Mouse (Mus musculus): ENCODE results near the gene Nr2e1. TPM values are rescaled to one million over a fixed set of nuclear protein-coding genes. Genes with fewer than 3 reads are reported as not detected.

Gene Nr2e1
- polyA plus RNA-seq, 1 experiment, result not detected

- Histone ChIP-seq H3K4me1 (ENCODE audit: control insufficient read depth, insufficient read depth, low read length) (peaks cover 3% of the 10 kb centered on the region; the same call in 1 of the 2 replicates), H3K4me3 (replicated peaks; ENCODE audit: extremely low read depth, low read depth, low read length) (no peak overlapping the region)
- no peak for DNase-seq
- TF ChIP-seq POLR2A (IDR thresholded peaks at IDR 0.05; ENCODE audit: borderline replicate concordance, extremely low read depth, low read depth, low read length) (no peak), CTCF (IDR thresholded peaks at IDR 0.05; ENCODE audit: insufficient read depth, low read length) (no peak)
- under 1% methylated on average over 20 of the region's 20 CpGs for WGBS
Observed at GRCm38 (mm10) chr10:42572567-42572966, 10.9 kb downstream of the Nr2e1 start.

- DNase-seq, result no peak
- H3K4me1 ChIP-seq (ENCODE audit: control insufficient read depth, insufficient read depth, low read length), result no peaks in the 10 kb centered on the region
- TF ChIP-seq CTCF (IDR thresholded peaks at IDR 0.05; ENCODE audit: insufficient read depth, low read length) (no peak), POLR2A (IDR thresholded peaks at IDR 0.05; ENCODE audit: borderline replicate concordance, extremely low read depth, low read depth, low read length) (no peak)
- no peak overlapping the region for H3K4me3 ChIP-seq (replicated peaks; ENCODE audit: extremely low read depth, low read depth, low read length)
- 3% methylated on average over 12 of the region's 12 CpGs for WGBS
Observed at GRCm38 (mm10) chr10:42562272-42562671, 21.2 kb downstream of the Nr2e1 start.

- 73% methylated on average over 5 of the region's 5 CpGs for WGBS
- Histone ChIP-seq H3K4me1 (ENCODE audit: control insufficient read depth, insufficient read depth, low read length) (no peaks in the 10 kb centered on the region), H3K4me3 (replicated peaks; ENCODE audit: extremely low read depth, low read depth, low read length) (no peak overlapping the region)
- no peak for TF ChIP-seq CTCF (IDR thresholded peaks at IDR 0.05; ENCODE audit: insufficient read depth, low read length)
- no peak for TF ChIP-seq POLR2A (IDR thresholded peaks at IDR 0.05; ENCODE audit: borderline replicate concordance, extremely low read depth, low read depth, low read length)
- DNase-seq, result no peak
Observed at GRCm38 (mm10) chr10:42559581-42560200, 23.7 kb downstream of the Nr2e1 start.

GRCm38 (mm10) chr10:42546507-42546906 is 36.9 kb downstream of the Nr2e1 start:
- TF ChIP-seq CTCF (IDR thresholded peaks at IDR 0.05; ENCODE audit: insufficient read depth, low read length), result no peak
- TF ChIP-seq POLR2A (IDR thresholded peaks at IDR 0.05; ENCODE audit: borderline replicate concordance, extremely low read depth, low read depth, low read length), result no peak
- no peak for DNase-seq
- Histone ChIP-seq H3K4me3 (replicated peaks; ENCODE audit: extremely low read depth, low read depth, low read length) (no peak overlapping the region), H3K4me1 (ENCODE audit: control insufficient read depth, insufficient read depth, low read length) (no peaks in the 10 kb centered on the region)
- 85% methylated on average over 3 of the region's 3 CpGs for WGBS

DNA sequence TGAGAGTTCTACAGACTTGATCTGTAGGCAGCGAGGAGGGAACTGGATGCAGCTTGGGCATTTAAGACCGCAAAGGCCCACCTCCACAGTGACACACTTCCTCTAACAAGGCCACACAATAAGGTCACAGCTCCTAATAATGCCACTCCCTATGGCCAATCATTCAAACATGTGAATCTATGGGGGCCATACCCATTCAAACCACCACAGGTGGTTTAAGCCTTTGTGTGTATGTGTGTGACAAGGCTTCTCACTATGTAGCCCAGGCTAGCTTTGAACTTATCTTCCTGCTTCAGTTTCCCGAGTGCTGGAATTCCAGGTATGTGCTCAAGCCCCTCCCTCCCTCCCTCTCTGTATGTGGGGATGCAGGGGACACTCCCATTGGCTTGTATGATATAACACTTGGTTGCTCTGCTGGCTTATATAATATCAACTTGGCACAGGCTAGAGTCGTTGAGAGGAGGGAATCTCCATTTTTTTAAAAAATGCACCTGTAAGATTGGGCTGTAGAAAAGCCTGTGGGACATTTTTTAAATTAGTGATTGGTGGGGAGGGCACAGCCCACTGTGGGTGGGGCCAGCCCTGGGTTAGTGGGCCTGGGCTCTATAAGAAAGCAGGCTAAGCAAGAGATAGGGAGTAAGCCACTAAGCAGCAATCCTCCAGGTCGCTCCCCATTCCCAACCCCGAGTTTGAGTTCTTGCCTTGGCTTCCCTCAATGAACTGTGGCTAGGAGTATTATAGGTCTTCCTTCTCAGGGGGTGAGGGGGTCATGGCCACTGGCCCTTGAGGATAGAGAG is 37.5 kb downstream of the Nr2e1 start:
- 74% methylated on average over 6 of the region's 6 CpGs for WGBS
- no peaks in the 10 kb centered on the region for H3K4me1 ChIP-seq (ENCODE audit: control insufficient read depth, insufficient read depth, low read length)
- no peak for DNase-seq
- no peak overlapping the region for H3K4me3 ChIP-seq (replicated peaks; ENCODE audit: extremely low read depth, low read depth, low read length)
- no peak for TF ChIP-seq CTCF (IDR thresholded peaks at IDR 0.05; ENCODE audit: insufficient read depth, low read length)
- no peak for TF ChIP-seq POLR2A (IDR thresholded peaks at IDR 0.05; ENCODE audit: borderline replicate concordance, extremely low read depth, low read depth, low read length)

DNA sequence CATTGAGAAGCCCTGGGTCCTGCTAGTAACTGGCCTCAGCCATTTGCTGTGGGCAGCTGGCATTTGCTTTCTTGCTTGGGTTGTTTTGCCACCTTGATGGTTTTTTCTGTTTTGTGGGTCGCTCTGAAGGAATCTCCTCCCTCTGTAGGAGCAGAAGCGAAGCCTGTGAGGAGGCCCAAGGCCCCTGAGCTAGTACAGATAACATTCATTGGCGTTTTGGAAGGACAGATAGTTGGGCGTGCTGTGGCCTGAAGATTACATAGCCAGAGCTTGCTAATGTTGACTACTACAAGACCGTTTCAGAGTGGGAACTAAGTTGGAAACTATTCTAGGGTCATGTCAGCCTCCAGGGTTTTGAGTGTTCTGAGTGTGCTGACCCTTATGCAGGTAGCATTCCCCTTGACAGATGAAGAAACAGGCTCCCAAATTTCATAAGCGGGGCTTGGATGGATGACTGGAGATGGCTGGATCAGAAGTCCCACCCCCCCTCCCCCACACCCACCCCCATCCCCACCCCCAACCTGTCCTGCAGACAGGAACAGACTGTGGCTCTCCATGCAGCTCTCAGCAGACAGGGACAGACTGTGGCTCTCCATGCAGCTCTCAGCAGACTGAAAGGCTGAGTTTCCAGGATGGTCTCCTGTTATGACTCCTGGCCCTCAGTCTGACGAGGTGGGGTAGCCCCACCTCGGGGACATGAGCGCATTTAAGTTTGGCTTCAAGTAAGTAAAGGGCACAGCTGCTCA is 45.7 kb downstream of the Nr2e1 start:
- WGBS, result 87% methylated on average over 9 of the region's 9 CpGs
- DNase-seq, result no peak
- Histone ChIP-seq H3K4me1 (ENCODE audit: control insufficient read depth, insufficient read depth, low read length) (no peaks in the 10 kb centered on the region; the same call in 1 of the 2 replicates), H3K4me3 (replicated peaks; ENCODE audit: extremely low read depth, low read depth, low read length) (no peak overlapping the region)
- no peak for TF ChIP-seq CTCF (IDR thresholded peaks at IDR 0.05; ENCODE audit: insufficient read depth, low read length)
- TF ChIP-seq POLR2A (IDR thresholded peaks at IDR 0.05; ENCODE audit: borderline replicate concordance, extremely low read depth, low read depth, low read length), result no peak

- H3K4me1 ChIP-seq (ENCODE audit: control insufficient read depth, insufficient read depth, low read length), result peaks cover 2% of the 10 kb centered on the region; the same call in 1 of the 2 replicates
- TF ChIP-seq POLR2A (IDR thresholded peaks at IDR 0.05; ENCODE audit: borderline replicate concordance, extremely low read depth, low read depth, low read length) (no peak), CTCF (IDR thresholded peaks at IDR 0.05; ENCODE audit: insufficient read depth, low read length) (no peak)
- DNase-seq, result no peak
- H3K4me3 ChIP-seq (replicated peaks; ENCODE audit: extremely low read depth, low read depth, low read length), result no peak overlapping the region
- 91% methylated on average over 11 of the region's 11 CpGs for WGBS
Observed at GRCm38 (mm10) chr10:42533836-42534453, 49.5 kb downstream of the Nr2e1 start.

GRCm38 (mm10) chr10:42525682-42526081 is 57.8 kb downstream of the Nr2e1 start:
- H3K4me3 ChIP-seq (replicated peaks; ENCODE audit: extremely low read depth, low read depth, low read length), result no peak overlapping the region
- no peak for TF ChIP-seq POLR2A (IDR thresholded peaks at IDR 0.05; ENCODE audit: borderline replicate concordance, extremely low read depth, low read depth, low read length)
- no peak for TF ChIP-seq CTCF (IDR thresholded peaks at IDR 0.05; ENCODE audit: insufficient read depth, low read length)
- no peak for DNase-seq
- peaks cover 5% of the 10 kb centered on the region; the same call in 1 of the 2 replicates for H3K4me1 ChIP-seq (ENCODE audit: control insufficient read depth, insufficient read depth, low read length)
- WGBS, result 95% methylated on average over 3 of the region's 3 CpGs

DNA sequence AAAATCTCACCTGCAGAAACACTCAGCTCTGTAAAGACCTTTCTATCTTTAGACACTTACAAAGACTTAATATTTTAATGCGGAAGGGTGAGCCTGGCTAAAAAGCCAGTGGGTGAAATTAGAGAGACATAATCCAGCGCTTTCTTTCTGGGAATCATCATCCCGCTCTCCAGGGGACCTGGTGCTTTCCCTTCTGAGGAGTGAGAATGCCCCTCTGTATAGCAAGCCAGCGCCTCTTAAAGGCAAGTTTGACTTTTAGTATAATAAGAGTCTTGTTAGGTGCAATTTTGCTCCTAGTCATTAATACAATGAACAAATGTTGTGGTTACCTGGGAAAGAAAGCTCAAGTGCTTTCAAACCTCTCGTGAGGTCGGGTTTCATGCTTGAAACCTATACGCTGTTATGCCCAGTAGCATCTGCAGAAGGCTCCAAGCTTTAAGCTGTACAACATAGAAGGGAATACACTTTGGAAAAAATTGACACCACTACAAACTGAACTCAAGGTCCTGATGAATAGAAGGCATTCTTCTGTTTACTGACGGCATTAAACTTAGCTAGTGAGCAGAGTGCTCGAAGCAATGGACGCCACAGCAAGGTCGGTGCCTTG is 59.8 kb downstream of the Nr2e1 start:
- TF ChIP-seq CTCF (IDR thresholded peaks at IDR 0.05; ENCODE audit: insufficient read depth, low read length) (no peak), POLR2A (IDR thresholded peaks at IDR 0.05; ENCODE audit: borderline replicate concordance, extremely low read depth, low read depth, low read length) (no peak)
- WGBS, result 66% methylated on average over 11 of the region's 11 CpGs
- H3K4me1 ChIP-seq (ENCODE audit: control insufficient read depth, insufficient read depth, low read length), result peaks cover 8% of the 10 kb centered on the region
- H3K4me3 ChIP-seq (replicated peaks; ENCODE audit: extremely low read depth, low read depth, low read length), result no peak overlapping the region
- no peak for DNase-seq

Data from lung, adult 2 months (tissue).